Mouse (Mus musculus) ES-CJ7 (cell line): ENCODE measurements around the gene Serpina3b.
"Not testable (repeated sequence)": the region's sequence is repeated elsewhere in the genome, so short reads cannot be mapped to it uniquely, and the experiment has no call there.

Experiments used
- DNase-seq: peaks from one replicate; pipeline ENCODE4 v3.0.0; 2011; ENCODE audit warnings: low read depth, low spot score

Gene Serpina3b

GRCm38 (mm10) chr12:104127696-104128095, at the start of gene Serpina3b:
Gene Serpina3b, plus strand, starts transcription at chr12:104127996.
- no peak for DNase-seq

- no peak for DNase-seq
Observed at GRCm38 (mm10) chr12:104090119-104090518, 37.7 kb upstream of the Serpina3b start.

GRCm38 (mm10) chr12:104091303-104091702, 36.5 kb upstream of the Serpina3b start:
- no peak for DNase-seq

GRCm38 (mm10) chr12:104100768-104101167, 27.0 kb upstream of the Serpina3b start, which contains the start of gene Serpina5:
Gene Serpina5, plus strand, starts transcription at chr12:104101113.
- DNase-seq: no peak

GRCm38 (mm10) chr12:104105847-104106246, 21.9 kb upstream of the Serpina3b start:
- DNase-seq: no peak

GRCm38 (mm10) chr12:104106919-104107318, 20.9 kb upstream of the Serpina3b start:
- DNase-seq: no peak

GRCm38 (mm10) chr12:104108507-104108906, 19.3 kb upstream of the Serpina3b start:
- no peak for DNase-seq

GRCm38 (mm10) chr12:104112333-104112732, 15.5 kb upstream of the Serpina3b start, which contains the start of gene Serpina3a:
Gene Serpina3a, plus strand, starts transcription at chr12:104112724.
- DNase-seq: not testable (repeated sequence)

- DNase-seq: no peak
Observed at GRCm38 (mm10) chr12:104114921-104115579, 12.7 kb upstream of the Serpina3b start.

- no peak for DNase-seq
Observed at GRCm38 (mm10) chr12:104123097-104123496, 4.7 kb upstream of the Serpina3b start.

GRCm38 (mm10) chr12:104123996-104124395, 3.8 kb upstream of the Serpina3b start:
- no peak for DNase-seq

GRCm38 (mm10) chr12:104125021-104125560, 2.7 kb upstream of the Serpina3b start:
- DNase-seq: no peak

GRCm38 (mm10) chr12:104131041-104131440, 3.2 kb downstream of the Serpina3b start:
- DNase-seq: no peak

GRCm38 (mm10) chr12:104138216-104138615, 10.4 kb downstream of the Serpina3b start:
- no peak for DNase-seq

- no peak for DNase-seq
Observed at GRCm38 (mm10) chr12:104140543-104141103, 12.8 kb downstream of the Serpina3b start.

GRCm38 (mm10) chr12:104141506-104141905, 13.7 kb downstream of the Serpina3b start:
- no peak for DNase-seq

- no peak for DNase-seq
Observed at GRCm38 (mm10) chr12:104142427-104142826, 14.6 kb downstream of the Serpina3b start.

- DNase-seq: no peak
Observed at GRCm38 (mm10) chr12:104143286-104143685, 15.5 kb downstream of the Serpina3b start.

- no peak for DNase-seq
Observed at GRCm38 (mm10) chr12:104145571-104145970, 17.8 kb downstream of the Serpina3b start.

GRCm38 (mm10) chr12:104151989-104152388, 24.2 kb downstream of the Serpina3b start:
- DNase-seq: no peak

- DNase-seq: no peak
Observed at GRCm38 (mm10) chr12:104153041-104153645, 25.3 kb downstream of the Serpina3b start.

- DNase-seq: no peak
Observed at GRCm38 (mm10) chr12:104153656-104154055, 25.9 kb downstream of the Serpina3b start, which contains the start of gene Serpina3c. Gene Serpina3c, minus strand, starts transcription at chr12:104153870.
